Mouse (Mus musculus) liver (tissue): ENCODE data around the gene Trim47.

Source experiments
- DNase-seq: peaks from one replicate; pipeline ENCODE4 v3.0.0-alpha.2; 2020; ENCODE audit warnings: mixed read lengths

The Trim47 gene

GRCm38 (mm10) chr11:116060596-116060995, 66.4 kb downstream of the Trim47 start:
- no peak for DNase-seq

GRCm38 (mm10) chr11:116059691-116060025, 67.4 kb downstream of the Trim47 start:
- DNase-seq = peak; percentile 4

GRCm38 (mm10) chr11:116058868-116059690, 67.9 kb downstream of the Trim47 start:
- peak; percentile 3 for DNase-seq

- DNase-seq = no peak
These were observed 68.9 kb downstream of the Trim47 start for GRCm38 (mm10) chr11:116058022-116058614.

- DNase-seq = peak; percentile 72
These were observed 69.7 kb downstream of the Trim47 start for GRCm38 (mm10) chr11:116057237-116057881.

- peak; percentile 48 for DNase-seq
These were observed 71.1 kb downstream of the Trim47 start for GRCm38 (mm10) chr11:116055873-116056272.
